Mouse (Mus musculus): ENCODE results near the gene Top3a.
"Not testable (repeated sequence)": the region's sequence is repeated elsewhere in the genome, so short reads cannot be mapped to it uniquely, and the experiment has no call there.

The Top3a gene

DNA sequence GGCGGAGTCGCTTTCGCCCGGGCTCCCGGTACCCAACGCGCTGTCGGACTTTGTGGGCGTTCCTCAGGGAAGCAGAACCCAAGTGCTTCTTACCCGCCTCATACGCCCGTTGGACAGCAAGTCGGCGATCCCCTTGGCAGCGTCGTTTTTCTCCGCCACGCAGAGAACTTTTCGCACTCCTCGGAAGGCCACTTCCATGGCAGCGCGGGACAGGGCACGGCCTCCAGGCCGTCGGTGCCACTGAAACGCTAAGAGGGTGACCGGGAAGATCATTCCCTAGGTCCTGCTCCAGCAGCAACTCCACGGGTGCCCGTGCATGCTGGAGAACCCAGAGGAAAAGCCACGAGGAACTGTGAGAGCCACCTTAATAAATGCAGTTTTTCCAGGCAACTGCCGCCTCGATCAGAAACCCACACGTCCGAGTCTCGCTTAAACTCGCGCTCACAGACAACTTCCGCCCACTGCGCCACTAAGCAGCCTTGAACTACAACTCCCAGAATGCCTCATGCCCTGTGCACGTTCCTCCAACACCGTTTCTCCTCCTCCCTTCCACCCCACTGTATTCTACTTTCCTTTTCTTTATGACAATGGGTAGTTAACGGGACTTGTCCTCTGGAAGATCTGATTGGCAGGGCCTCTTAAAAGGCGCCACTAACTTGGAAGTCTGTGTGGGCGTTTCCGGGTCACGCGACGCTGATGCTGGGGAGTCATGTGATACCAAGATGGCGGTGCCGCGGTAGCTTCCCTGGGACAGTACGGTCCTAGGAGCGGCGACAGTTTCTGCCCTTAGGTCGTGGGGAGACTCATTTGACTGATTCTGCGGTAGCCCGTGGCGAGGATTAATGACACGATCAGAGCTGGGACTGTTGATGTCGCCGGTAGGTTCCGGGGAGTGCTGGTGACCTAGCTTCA, at the start of gene Top3a, which contains the start of gene Smcr8:
Top3a (minus strand) TSS at position 537 of the 912 bp plus-strand sequence.
Smcr8 (plus strand) TSS at position 696 of the 912 bp plus-strand sequence.
- peak; percentile 87 for DNase-seq

DNA sequence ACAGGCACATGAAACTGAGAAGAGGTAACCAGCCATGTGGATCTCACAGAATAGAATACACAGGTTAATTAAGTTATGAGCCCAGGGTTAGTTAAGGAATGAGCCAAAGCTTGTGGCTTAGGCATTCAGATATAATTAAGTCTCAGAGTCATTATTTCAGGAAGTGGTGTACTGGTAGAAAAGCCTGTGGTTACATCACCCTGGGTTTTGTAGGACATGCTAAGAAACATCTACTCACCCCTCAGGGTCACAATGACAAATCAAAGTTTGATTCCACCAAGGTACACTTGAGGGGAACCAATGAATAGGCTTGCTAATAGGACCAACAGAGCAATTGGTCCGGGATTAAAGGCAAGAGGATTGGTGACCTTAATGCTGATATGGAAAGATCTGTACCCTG, 49.5 kb upstream of the Top3a start:
- DNase-seq, result no peak

DNA sequence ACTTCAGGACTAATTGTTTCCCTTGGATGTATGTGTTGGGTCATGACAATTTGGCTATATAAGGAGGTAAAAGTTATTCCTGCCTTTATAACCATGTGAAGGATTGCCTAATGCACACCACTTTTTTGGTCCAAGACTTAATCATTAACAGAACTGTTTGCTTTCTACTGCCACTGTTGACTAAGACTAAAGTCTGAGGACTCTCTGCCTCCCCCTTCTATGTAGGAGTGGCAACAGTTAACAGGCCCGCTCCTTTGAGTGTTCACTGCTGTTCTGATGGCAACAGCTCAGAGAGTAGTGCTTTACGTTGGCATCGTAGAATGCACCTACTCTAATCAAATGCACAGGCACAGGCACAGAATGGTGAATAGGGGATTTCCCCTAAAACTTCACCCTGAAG, 48.0 kb upstream of the Top3a start:
- peak; percentile 30 for DNase-seq

DNA sequence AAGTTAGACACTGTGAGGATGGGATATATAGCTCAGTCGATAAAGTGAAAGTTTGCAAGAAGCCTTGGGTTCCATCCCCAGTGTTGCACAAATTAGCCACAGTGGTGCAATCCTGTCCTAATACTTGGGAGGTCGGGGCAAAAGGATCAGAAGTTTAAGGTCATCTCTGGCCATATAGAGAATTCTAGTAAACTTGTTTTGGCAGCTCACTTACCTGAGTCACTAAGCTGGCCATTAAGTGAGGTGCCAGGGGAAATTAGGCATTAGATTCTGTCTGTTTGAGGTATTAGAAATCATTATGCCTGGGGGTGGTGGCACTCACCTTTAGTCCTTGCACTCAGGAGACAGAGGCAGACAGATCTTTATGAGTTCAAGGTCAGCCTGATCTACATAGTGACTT, 46.6 kb upstream of the Top3a start:
- no peak for DNase-seq

DNA sequence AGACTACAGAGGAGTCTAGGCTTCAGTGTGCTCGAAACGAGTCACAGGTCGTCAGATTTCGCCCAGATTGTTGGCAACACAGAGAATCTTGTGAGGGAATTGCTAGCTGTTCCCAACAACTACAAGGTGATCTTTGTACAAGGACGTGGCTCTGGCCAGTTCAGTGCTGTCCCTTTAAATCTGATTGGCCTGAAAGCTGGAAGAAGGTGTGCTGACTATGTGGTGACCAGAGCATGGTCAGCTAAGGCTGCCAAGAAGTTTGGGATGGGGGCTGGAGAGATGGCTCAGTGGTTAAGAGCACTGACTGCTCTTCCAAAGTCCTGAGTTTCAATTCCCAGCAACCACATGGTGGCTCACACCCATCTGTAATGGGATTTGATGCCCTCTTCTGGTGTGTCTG, 39.2 kb upstream of the Top3a start:
- no peak for DNase-seq

- DNase-seq, result not testable (repeated sequence)
Measured at GRCm38 (mm10) chr11:60811618-60812017, 34.5 kb upstream of the Top3a start, which contains the start of gene Shmt1. Shmt1 (minus strand) TSS chr11:60811718.

DNA sequence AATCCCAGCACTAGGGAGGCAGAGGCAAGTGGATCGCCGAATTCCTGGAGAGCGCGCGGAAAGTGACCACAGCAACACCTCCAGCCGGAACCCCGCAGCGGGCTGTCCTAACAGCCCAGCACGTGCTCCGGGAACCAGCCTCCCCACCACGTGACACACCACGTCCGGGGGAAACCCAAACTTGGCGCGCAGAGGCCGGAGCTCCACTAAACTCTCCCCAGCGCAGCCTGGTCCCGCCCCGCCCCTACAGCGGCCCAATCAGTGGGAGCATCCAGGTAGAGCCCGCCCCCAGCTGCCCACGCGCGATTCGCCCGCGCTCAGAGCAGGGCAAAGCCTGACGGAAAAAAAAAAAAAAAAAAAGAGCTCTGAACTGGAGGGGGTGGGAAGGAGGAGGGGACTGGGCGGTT, 33.9 kb upstream of the Top3a start:
- peak; percentile 97 for DNase-seq

DNA sequence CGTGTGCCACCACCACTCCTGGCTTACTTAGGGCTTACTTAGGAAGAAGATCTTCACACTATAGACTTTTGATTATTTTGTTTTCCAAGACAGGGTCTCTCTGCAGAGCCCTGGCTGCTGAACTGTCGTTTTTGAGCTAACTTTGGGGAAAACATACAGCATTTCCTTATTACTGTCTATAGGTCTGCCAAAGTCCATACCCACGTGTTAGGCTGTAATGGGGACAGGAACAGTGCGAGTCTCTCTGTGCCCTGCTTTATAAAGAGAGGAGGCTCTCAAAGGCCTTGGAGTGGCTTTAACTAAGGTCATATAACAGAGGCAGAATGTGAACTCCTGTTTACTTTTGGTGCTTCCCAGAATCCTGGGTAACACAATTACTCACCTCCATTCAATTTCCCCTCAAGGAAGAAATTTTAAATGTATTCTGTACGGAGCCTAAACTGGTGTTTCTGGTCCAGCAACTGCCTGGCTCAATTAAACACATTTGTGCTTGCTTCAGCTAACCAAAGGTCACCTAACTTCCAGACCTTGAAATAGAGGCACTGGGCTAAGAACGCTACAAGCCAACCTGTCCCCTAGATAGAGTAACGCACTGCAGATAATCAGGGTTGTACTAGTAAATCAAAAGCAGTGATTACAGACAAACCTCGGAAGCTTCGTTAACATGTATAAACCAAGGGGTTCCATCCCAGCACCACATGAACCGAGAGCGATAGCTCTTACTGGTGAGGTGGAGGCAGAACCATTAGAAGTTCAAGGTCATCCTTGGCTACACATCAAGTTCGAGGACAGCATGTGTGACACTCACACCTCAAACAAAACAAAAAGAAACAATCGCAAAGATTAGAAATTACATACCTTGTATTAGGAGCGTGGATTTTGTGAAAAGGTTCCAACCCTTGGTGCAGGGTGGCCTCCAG, 33.1 kb upstream of the Top3a start:
- DNase-seq, result peak; percentile 49

- DNase-seq, result peak; percentile 48
Measured at GRCm38 (mm10) chr11:60809546-60809945, 32.4 kb upstream of the Top3a start.

DNA sequence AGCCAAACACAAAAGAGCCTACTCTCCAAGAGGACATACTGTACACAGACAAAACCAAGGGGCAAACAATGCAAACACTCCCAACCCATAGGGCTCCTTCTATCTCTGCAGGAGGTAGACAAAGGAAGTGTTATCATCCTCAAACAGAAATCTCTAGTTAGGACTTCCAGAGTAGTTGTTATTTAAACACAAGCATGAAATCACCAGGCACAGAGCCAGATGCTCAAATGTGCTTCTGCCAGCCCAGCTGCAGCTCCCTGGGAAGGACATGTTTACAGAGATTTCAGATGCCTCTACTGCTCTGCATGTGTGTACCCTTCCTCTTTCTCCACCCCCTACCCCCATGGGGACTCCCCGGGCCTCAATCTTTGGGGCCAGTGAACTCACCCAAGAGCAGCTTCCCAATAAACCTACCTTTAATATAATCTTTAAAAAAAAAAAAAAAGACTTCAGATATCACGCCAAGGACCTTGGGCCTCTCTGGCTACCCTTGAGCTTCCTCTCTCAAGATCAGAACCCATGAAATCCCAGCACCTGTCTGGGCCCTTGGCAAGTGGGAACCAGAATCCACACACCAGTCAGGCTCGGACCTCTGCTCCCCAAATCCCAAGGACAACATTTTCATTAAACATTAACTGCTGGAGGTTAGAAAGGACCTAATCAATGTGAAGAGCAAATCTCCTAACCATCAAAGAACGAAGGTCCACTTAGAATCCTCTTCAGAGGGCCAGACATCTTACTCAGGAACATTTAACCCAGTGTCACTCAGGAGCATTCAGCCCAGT, 31.3 kb upstream of the Top3a start:
- peak; percentile 69 for DNase-seq

- DNase-seq, result no peak
Measured at GRCm38 (mm10) chr11:60800892-60801291, 23.7 kb upstream of the Top3a start.

DNA sequence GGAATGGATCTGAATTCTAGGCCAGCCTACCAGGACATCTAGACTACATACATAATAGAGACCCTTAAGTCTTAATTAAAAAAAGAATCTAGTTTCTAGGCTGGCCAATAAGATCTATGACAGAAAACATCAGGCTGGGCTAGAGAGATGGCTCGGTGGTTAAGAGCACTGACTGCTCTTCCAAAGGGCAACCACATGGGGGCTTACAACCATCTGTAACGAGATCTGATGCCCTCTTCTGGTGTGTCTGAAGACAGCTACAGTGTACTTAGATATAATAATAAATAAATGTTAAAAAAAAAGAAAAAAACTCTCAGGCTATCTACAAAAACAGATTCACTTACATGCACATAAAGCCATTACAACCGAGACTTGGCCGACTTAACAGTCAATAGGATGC, 22.8 kb upstream of the Top3a start:
- DNase-seq, result no peak

- no peak for DNase-seq
Measured at GRCm38 (mm10) chr11:60796342-60796741, 19.2 kb upstream of the Top3a start.

GRCm38 (mm10) chr11:60790472-60790871, 13.3 kb upstream of the Top3a start:
- no peak for DNase-seq

DNA sequence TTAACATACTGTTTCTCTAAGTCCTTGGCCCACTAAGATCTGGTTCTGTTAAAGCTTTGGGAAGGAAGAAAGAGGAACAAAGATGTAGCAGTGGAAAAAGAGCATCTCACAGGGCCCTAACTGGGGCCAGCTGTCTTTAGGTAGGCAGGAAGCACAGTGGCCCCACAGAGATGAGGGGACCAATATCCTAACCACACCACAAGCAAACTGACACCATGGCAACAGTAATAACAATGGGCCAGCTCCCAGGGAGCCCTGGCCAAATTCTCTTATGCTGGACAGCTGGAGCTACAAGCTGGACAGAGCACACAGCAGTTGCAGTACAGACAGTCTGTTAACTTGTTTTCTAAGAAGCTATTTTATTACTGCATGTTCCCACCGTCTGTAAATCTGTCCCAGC, 10.4 kb upstream of the Top3a start:
- peak; percentile 44 for DNase-seq

GRCm38 (mm10) chr11:60784179-60784922, 7.2 kb upstream of the Top3a start:
- no peak for DNase-seq

DNA sequence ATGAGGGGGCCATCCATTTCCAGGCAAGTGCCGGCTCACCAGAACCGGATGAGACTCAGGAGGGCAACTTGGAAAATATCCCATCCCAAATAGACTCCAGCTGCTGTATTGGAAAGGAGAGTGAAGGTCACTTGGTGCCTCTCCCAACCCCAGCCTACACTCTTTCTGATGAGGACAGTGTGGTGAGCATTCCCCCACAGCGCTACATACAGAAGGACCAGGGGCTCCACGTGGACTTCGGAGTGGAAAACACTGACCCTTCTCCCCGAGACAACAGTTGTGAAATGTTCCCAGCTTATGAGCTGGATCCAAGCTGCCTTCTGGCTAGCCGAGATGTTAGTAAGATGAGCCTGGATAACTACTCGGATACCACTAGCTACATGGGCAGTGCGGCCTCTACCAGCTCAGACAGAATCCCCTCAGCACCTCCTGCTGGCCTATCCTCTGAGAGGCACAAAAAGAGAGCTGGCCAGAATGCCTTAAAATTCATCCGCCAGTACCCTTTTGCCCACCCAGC, 2.6 kb upstream of the Top3a start:
- no peak for DNase-seq

DNA sequence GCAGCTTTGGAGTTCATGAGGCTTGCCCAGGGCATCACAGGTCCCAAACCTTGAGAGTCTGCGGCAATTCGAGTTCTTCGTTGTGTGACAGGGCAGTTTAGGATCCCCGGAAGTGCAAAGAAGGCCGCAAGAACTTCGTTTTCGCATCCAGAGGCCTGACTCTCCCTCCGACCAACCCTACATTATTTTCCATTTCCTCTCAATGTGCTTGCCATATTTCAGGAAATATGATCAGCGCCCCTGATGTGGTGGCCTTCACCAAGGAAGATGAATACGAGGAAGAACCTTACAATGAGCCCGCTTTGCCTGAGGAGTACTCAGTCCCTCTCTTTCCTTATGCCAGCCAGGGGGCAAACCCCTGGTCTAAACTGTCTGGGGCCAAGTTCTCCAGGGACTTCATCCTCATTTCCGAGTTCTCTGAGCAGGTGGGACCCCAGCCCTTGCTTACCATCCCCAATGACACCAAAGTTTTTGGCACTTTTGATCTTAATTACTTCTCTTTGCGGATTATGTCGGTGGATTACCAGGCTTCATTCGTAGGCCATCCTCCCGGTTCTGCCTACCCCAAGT, 721 bp upstream of the Top3a start:
- no peak for DNase-seq

DNA sequence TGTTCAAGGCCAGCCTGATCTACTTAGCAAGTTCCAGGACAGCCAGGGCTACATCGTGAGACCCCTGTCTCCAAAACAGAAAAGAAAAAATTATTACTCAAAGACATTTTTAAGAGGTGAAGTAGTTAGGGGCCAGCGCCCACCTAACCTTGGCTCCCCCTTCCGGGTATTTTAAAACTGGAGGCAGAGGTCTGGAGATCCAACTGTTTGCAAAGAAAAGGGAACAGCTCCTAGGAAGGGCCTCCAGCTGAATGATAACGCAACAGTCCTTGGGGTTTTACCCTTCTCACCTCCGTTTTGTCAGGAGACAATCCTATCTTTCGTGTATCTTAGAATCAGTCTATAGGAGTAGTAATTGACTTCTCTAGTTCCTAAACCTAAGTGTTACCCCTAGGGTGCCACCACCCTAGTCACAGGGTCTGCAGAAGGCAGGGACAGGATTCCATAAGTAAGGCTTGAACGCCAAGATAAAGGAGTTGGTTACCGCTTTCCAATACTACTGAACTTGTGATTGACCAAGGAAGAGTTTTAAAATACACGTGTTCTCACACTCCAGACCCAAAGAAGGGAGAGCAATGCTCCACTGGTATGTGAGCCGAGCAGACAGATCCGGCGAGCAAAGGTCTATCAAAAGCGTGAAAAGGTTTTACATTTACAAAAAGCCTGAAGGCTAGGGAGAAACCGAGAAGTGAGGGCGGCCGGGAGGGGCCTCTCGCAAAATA, 897 bp downstream of the Top3a start:
- DNase-seq, result no peak

DNA sequence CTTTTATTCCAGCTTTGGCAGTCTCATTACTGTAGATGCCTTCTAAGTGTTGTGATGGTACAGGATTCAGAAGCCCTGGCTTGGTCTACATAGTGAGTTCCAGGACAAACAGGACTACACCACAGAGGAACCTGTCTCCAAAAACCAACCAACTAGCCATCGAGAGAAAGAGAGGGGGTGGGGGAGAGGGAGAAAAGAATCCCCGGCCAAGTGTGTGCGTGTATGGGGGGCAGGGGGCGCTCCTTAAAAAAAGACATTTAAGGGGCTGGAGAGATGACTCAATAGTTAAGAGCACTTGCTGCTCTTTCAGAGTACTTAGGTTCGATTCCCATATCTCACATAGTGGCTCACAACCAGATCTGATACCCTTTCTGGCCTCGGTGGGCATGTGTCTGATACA, 1.6 kb downstream of the Top3a start:
- DNase-seq, result no peak

GRCm38 (mm10) chr11:60774841-60775240, 2.3 kb downstream of the Top3a start:
- no peak for DNase-seq
